Mouse (Mus musculus): ENCODE measurements around the gene Dpp8.

Dpp8 gene

GRCm38 (mm10) chr9:65085270-65085669 lies 53.1 kb downstream of the Dpp8 start:
- no peak for DNase-seq (ENCODE audit: low read depth, low spot score)

GRCm38 (mm10) chr9:65086801-65087200 lies 54.6 kb downstream of the Dpp8 start:
- no peak for DNase-seq (ENCODE audit: low read depth, low spot score)

GRCm38 (mm10) chr9:65087490-65087889 lies 55.3 kb downstream of the Dpp8 start:
- DNase-seq (ENCODE audit: low read depth, low spot score): no peak

GRCm38 (mm10) chr9:65094237-65094636 lies 62.0 kb downstream of the Dpp8 start:
- DNase-seq (ENCODE audit: low read depth, low spot score): peak; percentile 87

GRCm38 (mm10) chr9:65100991-65101685 lies 68.9 kb downstream of the Dpp8 start, which contains the start of gene Igdcc4:
Gene Igdcc4 (plus strand): TSS chr9:65101486.
- DNase-seq (ENCODE audit: low read depth, low spot score): no peak

- DNase-seq (ENCODE audit: low read depth, low spot score): peak; percentile 47
Measured at GRCm38 (mm10) chr9:65101686-65102376, 69.6 kb downstream of the Dpp8 start.

- DNase-seq (ENCODE audit: low read depth, low spot score): peak; percentile 75
Measured at GRCm38 (mm10) chr9:65102377-65103172, 70.4 kb downstream of the Dpp8 start.

- DNase-seq (ENCODE audit: low read depth, low spot score): no peak
Measured at GRCm38 (mm10) chr9:65103173-65103752, 71.0 kb downstream of the Dpp8 start.

- DNase-seq (ENCODE audit: low read depth, low spot score): no peak
Measured at GRCm38 (mm10) chr9:65106821-65107220, 74.6 kb downstream of the Dpp8 start.

- DNase-seq (ENCODE audit: low read depth, low spot score): no peak
Measured at GRCm38 (mm10) chr9:65107893-65108292, 75.7 kb downstream of the Dpp8 start.

- DNase-seq (ENCODE audit: low read depth, low spot score): peak; percentile 81
Measured at GRCm38 (mm10) chr9:65109132-65110072, 77.2 kb downstream of the Dpp8 start.

- no peak for DNase-seq (ENCODE audit: low read depth, low spot score)
Measured at GRCm38 (mm10) chr9:65111698-65112097, 79.5 kb downstream of the Dpp8 start.

- no peak for DNase-seq (ENCODE audit: low read depth, low spot score)
Measured at GRCm38 (mm10) chr9:65113694-65114093, 81.5 kb downstream of the Dpp8 start.

- no peak for DNase-seq (ENCODE audit: low read depth, low spot score)
Measured at GRCm38 (mm10) chr9:65115891-65116290, 83.7 kb downstream of the Dpp8 start.

GRCm38 (mm10) chr9:65117516-65117915 lies 85.3 kb downstream of the Dpp8 start:
- DNase-seq (ENCODE audit: low read depth, low spot score): no peak

- DNase-seq (ENCODE audit: low read depth, low spot score): peak; percentile 84
Measured at GRCm38 (mm10) chr9:65120935-65121334, 88.7 kb downstream of the Dpp8 start.

- peak; percentile 63 for DNase-seq (ENCODE audit: low read depth, low spot score)
Measured at GRCm38 (mm10) chr9:65122545-65122944, 90.3 kb downstream of the Dpp8 start.

- peak; percentile 70 for DNase-seq (ENCODE audit: low read depth, low spot score)
Measured at GRCm38 (mm10) chr9:65123552-65124168, 91.4 kb downstream of the Dpp8 start.

GRCm38 (mm10) chr9:65128123-65128815 lies 96.1 kb downstream of the Dpp8 start:
- peak; percentile 92 for DNase-seq (ENCODE audit: low read depth, low spot score)

GRCm38 (mm10) chr9:65131717-65132116 lies 99.5 kb downstream of the Dpp8 start:
- no peak for DNase-seq (ENCODE audit: low read depth, low spot score)

All from ES-CJ7 (cell line).